Mouse (Mus musculus): ENCODE results near the gene Baiap3. TPM values are rescaled to one million over a fixed set of nuclear protein-coding genes. Genes with fewer than 3 reads are reported as not detected.

The Baiap3 gene
- 23.8 and 28.3 TPM in 2 replicates for polyA plus RNA-seq (2012; rRNA removed)

- no peak for DNase-seq
- H3K4me3 ChIP-seq (replicated peaks; ENCODE audit: extremely low read depth, low read depth, low read length) = peak within 1 kb of the TSS; percentile 54
- WGBS = 6% methylated on average over 23 of the region's 35 CpGs
- H3K4me1 ChIP-seq (ENCODE audit: control insufficient read depth, insufficient read depth, low read length) = no peaks in the 10 kb centered on the region
- TF ChIP-seq CTCF (IDR thresholded peaks at IDR 0.05; ENCODE audit: insufficient read depth, low read length) = no peak
- no peak for TF ChIP-seq POLR2A (IDR thresholded peaks at IDR 0.05; ENCODE audit: borderline replicate concordance, extremely low read depth, low read depth, low read length)
Observed at GRCm38 (mm10) chr17:25256140-25256754, at the start of gene Baiap3. Baiap3 (minus strand) TSS chr17:25256364.

GRCm38 (mm10) chr17:25298094-25298493 lies 41.9 kb upstream of the Baiap3 start, which contains the start of gene Prss34:
Prss34 (plus strand) TSS chr17:25298394.
- DNase-seq = no peak
- Histone ChIP-seq H3K4me3 (replicated peaks; ENCODE audit: extremely low read depth, low read depth, low read length) (no peak within 1 kb of the TSS), H3K4me1 (ENCODE audit: control insufficient read depth, insufficient read depth, low read length) (no peaks in the 10 kb centered on the region)
- TF ChIP-seq POLR2A (IDR thresholded peaks at IDR 0.05; ENCODE audit: borderline replicate concordance, extremely low read depth, low read depth, low read length) (no peak), CTCF (IDR thresholded peaks at IDR 0.05; ENCODE audit: insufficient read depth, low read length) (no peak)
- WGBS = 73% methylated on average over 5 of the region's 5 CpGs

GRCm38 (mm10) chr17:25294111-25294510 lies 37.9 kb upstream of the Baiap3 start:
- 54% methylated on average over 1 of the region's 1 CpGs for WGBS
- TF ChIP-seq CTCF (IDR thresholded peaks at IDR 0.05; ENCODE audit: insufficient read depth, low read length) (no peak), POLR2A (IDR thresholded peaks at IDR 0.05; ENCODE audit: borderline replicate concordance, extremely low read depth, low read depth, low read length) (no peak)

GRCm38 (mm10) chr17:25293495-25293894 lies 37.3 kb upstream of the Baiap3 start:
- 38% methylated on average over 5 of the region's 5 CpGs for WGBS
- TF ChIP-seq POLR2A (IDR thresholded peaks at IDR 0.05; ENCODE audit: borderline replicate concordance, extremely low read depth, low read depth, low read length) (no peak), CTCF (IDR thresholded peaks at IDR 0.05; ENCODE audit: insufficient read depth, low read length) (no peak)
- Histone ChIP-seq H3K4me1 (ENCODE audit: control insufficient read depth, insufficient read depth, low read length) (no peaks in the 10 kb centered on the region), H3K4me3 (replicated peaks; ENCODE audit: extremely low read depth, low read depth, low read length) (no peak overlapping the region)
- DNase-seq = no peak

More at GRCm38 (mm10) chr17:25294111-25294510, 37.9 kb upstream of the Baiap3 start:
- Histone ChIP-seq H3K4me3 (replicated peaks; ENCODE audit: extremely low read depth, low read depth, low read length) (no peak overlapping the region), H3K4me1 (ENCODE audit: control insufficient read depth, insufficient read depth, low read length) (no peaks in the 10 kb centered on the region)
- DNase-seq = no peak

GRCm38 (mm10) chr17:25290411-25290810 lies 34.2 kb upstream of the Baiap3 start:
- 25% methylated on average over 4 of the region's 4 CpGs for WGBS

GRCm38 (mm10) chr17:25288842-25289241 lies 32.7 kb upstream of the Baiap3 start:
- WGBS = 11% methylated on average over 4 of the region's 4 CpGs
- no peak for DNase-seq
- Histone ChIP-seq H3K4me3 (replicated peaks; ENCODE audit: extremely low read depth, low read depth, low read length) (no peak overlapping the region), H3K4me1 (ENCODE audit: control insufficient read depth, insufficient read depth, low read length) (peaks cover 2% of the 10 kb centered on the region; the same call in 1 of the 2 replicates)
- TF ChIP-seq CTCF (IDR thresholded peaks at IDR 0.05; ENCODE audit: insufficient read depth, low read length) (peak; percentile 89), POLR2A (IDR thresholded peaks at IDR 0.05; ENCODE audit: borderline replicate concordance, extremely low read depth, low read depth, low read length) (no peak)

More at GRCm38 (mm10) chr17:25290411-25290810, 34.2 kb upstream of the Baiap3 start:
- no peak for DNase-seq
- H3K4me3 ChIP-seq (replicated peaks; ENCODE audit: extremely low read depth, low read depth, low read length) = no peak overlapping the region
- no peaks in the 10 kb centered on the region for H3K4me1 ChIP-seq (ENCODE audit: control insufficient read depth, insufficient read depth, low read length)
- TF ChIP-seq POLR2A (IDR thresholded peaks at IDR 0.05; ENCODE audit: borderline replicate concordance, extremely low read depth, low read depth, low read length) (no peak), CTCF (IDR thresholded peaks at IDR 0.05; ENCODE audit: insufficient read depth, low read length) (no peak)

- WGBS = 19% methylated on average over 3 of the region's 3 CpGs
- H3K4me1 ChIP-seq (ENCODE audit: control insufficient read depth, insufficient read depth, low read length) = peaks cover 2% of the 10 kb centered on the region; the same call in 1 of the 2 replicates
- peak; percentile 96 for TF ChIP-seq CTCF (IDR thresholded peaks at IDR 0.05; ENCODE audit: insufficient read depth, low read length)
- no peak for TF ChIP-seq POLR2A (IDR thresholded peaks at IDR 0.05; ENCODE audit: borderline replicate concordance, extremely low read depth, low read depth, low read length)
- DNase-seq = peak; percentile 56
- H3K4me3 ChIP-seq (replicated peaks; ENCODE audit: extremely low read depth, low read depth, low read length) = no peak overlapping the region
Observed at GRCm38 (mm10) chr17:25285033-25285432, 28.9 kb upstream of the Baiap3 start.

GRCm38 (mm10) chr17:25282133-25282532 lies 26.0 kb upstream of the Baiap3 start:
- DNase-seq = peak; percentile 55
- WGBS = 21% methylated on average over 11 of the region's 11 CpGs
- H3K4me3 ChIP-seq (replicated peaks; ENCODE audit: extremely low read depth, low read depth, low read length) = no peak overlapping the region
- TF ChIP-seq CTCF (IDR thresholded peaks at IDR 0.05; ENCODE audit: insufficient read depth, low read length) = no peak
- no peak for TF ChIP-seq POLR2A (IDR thresholded peaks at IDR 0.05; ENCODE audit: borderline replicate concordance, extremely low read depth, low read depth, low read length)
- H3K4me1 ChIP-seq (ENCODE audit: control insufficient read depth, insufficient read depth, low read length) = peaks cover 2% of the 10 kb centered on the region; the same call in 1 of the 2 replicates

GRCm38 (mm10) chr17:25275833-25276232 lies 19.7 kb upstream of the Baiap3 start:
- Histone ChIP-seq H3K4me3 (replicated peaks; ENCODE audit: extremely low read depth, low read depth, low read length) (no peak overlapping the region), H3K4me1 (ENCODE audit: control insufficient read depth, insufficient read depth, low read length) (peaks cover 19% of the 10 kb centered on the region)
- TF ChIP-seq POLR2A (IDR thresholded peaks at IDR 0.05; ENCODE audit: borderline replicate concordance, extremely low read depth, low read depth, low read length) (no peak), CTCF (IDR thresholded peaks at IDR 0.05; ENCODE audit: insufficient read depth, low read length) (no peak)
- no peak for DNase-seq
- WGBS = 96% methylated on average over 3 of the region's 3 CpGs

Measured in lung, adult 2 months (tissue).